Mouse (Mus musculus) layer of hippocampus, adult 11-12 months (tissue): ENCODE data around the gene Agpat1.

Experiments used
- DNase-seq: peaks from one replicate; pipeline ENCODE4 v3.0.0; 2022; ENCODE audit warnings: low spot score

The Agpat1 gene

DNA sequence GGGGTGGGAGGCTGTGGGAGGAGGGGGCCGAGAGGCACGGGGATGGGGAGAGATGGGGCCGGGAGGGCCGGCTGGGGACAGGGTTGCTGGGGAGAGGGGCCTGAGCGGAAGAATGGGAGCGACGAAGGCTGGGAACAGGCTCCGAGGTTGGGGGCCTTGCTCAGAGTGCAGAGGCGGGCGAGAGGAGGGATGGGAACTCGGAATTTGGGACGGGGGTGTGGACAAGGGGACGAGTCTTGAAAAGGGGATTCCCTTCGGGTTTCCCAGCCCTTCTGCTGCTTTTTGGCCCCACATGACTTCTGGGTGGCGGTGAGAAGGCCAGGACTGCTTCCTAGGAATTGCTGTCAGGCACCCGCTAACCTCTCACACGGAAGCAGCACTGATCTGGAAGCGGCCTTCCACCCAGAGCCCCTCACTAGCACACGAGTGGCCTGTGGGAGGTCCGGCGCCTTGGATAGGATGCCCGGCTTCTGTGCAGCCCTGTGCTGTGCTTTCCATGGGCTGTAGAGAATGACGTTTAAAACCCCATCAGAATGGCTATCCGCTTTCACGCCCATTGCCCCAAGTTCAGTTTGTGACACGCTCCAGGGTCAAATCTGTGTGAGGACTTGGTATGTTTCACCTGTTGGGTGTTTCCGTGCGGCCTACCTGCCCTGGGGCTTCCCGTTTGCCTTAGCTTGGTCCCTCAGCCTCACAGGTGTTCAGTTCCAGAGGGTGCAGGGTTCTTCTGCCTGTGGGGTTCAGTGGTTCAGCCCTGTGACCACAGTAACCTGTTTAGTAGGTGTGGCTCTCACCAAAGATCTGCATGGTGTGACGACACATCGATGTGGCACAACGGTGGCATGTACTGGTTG is 2.4 kb downstream of the Agpat1 start:
- no peak for DNase-seq

GRCm38 (mm10) chr17:34607997-34608396 is 3.9 kb downstream of the Agpat1 start:
- no peak for DNase-seq

GRCm38 (mm10) chr17:34611050-34611449 is 7.0 kb downstream of the Agpat1 start:
- no peak for DNase-seq

DNA sequence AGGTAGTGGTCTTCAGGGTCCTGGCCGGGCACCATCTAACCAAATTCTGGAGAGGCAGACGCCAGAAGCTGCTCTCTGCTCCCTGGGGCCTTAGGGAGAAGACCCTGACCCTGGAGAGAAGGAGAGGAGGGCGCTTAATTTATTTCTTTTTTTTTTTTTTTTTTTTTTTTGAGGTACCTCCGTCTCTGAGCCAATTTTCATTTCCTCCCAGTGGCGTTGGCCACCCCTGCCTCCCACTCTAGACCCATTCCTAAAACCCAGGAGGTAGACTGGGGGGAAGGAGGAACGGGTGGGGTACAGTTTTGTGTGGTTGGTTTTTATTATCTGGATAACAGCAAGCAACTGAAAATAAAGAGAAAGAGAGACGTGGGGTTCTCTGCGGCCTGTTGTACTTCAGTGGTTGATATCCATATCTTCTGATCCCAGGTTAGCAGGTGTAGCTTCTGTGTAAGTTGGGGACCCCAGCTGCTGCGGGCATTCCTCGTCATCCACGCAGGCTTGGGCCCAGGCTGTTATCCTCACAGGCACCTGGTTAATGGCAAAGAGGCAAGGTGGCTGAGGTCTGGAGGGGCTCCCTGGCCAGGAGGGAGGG is 9.1 kb downstream of the Agpat1 start:
- no peak for DNase-seq

- no peak for DNase-seq
These were observed 9.8 kb downstream of the Agpat1 start for GRCm38 (mm10) chr17:34613830-34614229.

- DNase-seq: no peak
These were observed 11.8 kb downstream of the Agpat1 start, which contains the start of gene Egfl8 for GRCm38 (mm10) chr17:34615871-34616270. Gene Egfl8, minus strand, starts transcription at chr17:34615971.

DNA sequence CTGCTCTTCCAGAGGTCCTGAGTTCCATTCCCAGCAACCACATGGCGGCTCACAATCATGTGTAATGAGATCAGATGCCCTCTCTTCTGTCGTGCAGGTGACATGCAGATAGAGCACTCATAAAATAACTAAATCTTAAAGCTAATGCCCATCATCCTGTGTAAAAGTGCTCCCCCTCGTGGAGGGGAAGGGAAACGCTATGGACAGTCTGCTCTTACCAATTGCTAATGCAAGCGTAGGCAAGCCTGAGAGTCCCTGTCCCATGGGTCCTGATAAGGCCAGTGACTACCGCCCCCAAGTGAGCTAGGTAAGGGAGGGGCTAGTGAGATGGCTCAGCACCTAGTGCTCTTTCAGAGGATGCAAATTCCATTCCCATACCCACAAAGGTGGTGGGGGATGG is 14.9 kb downstream of the Agpat1 start:
- DNase-seq: peak; percentile 77

DNA sequence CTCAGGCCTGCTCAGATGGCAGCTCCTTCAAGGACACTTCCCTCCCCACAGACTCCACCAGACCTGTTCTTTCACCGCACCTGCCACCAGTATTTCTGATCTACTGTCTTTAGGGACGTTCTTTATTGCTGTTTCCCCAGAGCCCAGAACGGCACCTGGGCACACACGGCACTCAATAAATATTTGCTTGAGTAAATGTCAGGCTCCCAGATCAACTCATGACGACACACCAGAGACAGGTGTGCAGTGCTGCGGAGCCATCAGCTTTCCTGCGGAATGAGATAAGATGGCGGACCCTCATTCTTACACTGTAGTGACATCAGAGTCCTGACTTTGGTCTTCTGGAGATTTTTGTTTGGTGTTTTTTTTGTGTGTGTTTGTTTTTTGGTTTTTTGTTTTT is 16.9 kb downstream of the Agpat1 start:
- DNase-seq: no peak

- no peak for DNase-seq
These were observed 19.1 kb downstream of the Agpat1 start for GRCm38 (mm10) chr17:34623161-34623560.

DNA sequence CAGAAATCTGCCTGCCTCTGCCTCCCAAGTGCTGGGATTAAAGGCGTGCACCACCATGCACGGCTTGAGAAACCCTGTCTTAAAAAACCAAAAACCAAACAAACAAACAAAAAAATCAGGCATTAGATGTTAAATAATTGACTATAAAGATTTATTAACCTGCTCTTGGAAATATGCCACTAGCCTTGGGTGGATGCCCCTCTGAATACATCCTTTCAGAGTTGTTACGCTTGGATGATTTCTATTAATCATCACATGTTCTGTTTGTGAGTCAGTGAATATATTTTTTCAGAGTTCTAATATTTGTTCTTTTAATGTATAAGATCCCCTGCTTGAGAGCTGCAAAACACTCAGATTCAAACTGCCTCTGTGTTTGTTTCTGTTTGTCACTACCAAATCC is 20.9 kb downstream of the Agpat1 start:
- DNase-seq: no peak

DNA sequence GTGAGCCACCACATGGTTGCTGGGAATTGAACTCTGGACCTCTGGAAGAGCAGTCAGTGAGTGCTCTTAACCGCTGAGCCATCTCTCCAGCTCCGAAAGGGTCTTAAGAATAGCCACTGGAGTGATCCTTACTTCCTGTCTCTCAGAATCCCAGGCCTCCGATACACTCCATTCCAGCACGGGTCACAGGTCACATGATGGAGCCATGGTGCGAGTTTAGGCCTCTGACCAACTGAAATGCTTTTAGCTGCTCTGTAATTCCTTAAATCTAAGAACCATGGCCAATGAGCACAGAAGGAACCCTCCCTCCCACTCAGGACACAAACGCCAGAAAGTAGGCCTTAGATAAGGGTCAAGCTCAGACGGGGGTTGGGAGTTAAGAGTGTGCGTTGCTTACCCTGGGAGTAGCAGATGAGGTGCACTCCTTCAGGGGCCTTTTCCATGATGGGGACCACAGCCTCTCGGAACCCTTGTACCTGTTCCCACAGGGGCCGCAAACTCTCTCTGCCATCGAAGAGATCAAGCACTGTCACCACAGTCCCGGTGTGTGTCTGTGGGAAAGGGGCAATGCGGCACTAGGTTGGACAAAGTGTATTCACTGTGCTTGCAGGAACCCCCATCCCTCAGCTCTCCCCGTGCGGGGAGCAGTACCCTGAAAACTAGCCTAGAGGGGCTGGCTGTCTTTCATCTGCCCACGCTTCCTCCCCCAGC is 22.2 kb downstream of the Agpat1 start:
- DNase-seq: no peak

DNA sequence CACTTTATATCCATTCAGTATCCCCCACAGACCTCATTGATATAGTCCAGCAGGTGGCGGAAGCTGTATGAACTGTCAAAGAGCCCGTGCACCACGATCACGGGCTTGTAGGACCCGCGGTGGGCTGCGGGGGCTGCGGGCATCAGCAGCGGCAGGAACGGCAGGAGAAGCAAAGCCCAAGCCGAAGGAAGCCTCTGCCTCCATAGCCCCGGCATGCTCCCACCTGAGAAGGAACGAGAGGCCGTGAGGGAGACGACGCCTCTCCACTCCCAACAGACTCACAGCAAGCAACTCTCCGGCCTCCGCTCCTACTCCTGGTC is 22.7 kb downstream of the Agpat1 start:
- no peak for DNase-seq

- peak; percentile 88 for DNase-seq
These were observed 23.3 kb downstream of the Agpat1 start for GRCm38 (mm10) chr17:34627093-34627942.

DNA sequence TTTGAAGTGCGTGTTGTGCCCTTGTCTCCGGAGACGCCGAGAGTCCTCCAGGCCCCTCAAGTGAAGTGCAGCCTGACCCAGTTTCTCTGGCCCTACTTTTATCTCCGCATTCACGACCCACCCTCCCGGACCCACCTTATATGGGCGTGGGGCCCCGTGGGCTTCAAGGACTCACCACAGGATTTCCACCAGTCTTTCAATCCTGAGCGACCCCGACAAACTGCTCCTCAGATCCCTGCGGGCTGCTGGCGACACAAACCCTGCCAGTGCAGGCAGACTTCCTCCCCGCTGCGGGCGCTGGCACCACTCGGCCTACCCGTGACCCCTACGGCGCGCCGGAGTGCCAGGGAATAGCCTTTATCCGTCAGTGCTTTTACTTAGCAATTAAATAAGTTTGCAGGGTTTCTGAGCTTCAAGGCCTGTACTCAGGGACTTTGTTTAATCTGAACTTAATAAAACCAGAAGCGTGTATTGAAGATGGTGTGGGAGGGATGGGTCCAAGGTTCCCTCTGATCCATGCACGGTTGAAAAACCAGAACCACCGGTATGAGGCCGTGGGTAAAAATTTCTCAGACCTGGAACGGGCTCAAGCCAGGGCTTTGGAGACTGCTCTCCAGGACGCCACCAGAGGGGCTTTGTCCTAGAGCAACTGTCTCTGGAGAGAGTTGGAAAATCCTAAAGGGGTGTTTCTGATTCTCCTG is 24.0 kb downstream of the Agpat1 start, which contains the start of gene Ppt2:
Ppt2 (minus strand) TSS at position 568 of the 701 bp plus-strand sequence.
- no peak for DNase-seq

GRCm38 (mm10) chr17:34628644-34628967 is 24.5 kb downstream of the Agpat1 start:
- no peak for DNase-seq

- no peak for DNase-seq
These were observed 25.2 kb downstream of the Agpat1 start, which contains the start of gene Prrt1 for GRCm38 (mm10) chr17:34629221-34629751. Gene Prrt1, plus strand, starts transcription at chr17:34629533.

GRCm38 (mm10) chr17:34629796-34630603 is 25.9 kb downstream of the Agpat1 start:
- DNase-seq: no peak

- no peak for DNase-seq
These were observed 26.8 kb downstream of the Agpat1 start for GRCm38 (mm10) chr17:34630761-34631301.

- DNase-seq: no peak
These were observed 27.6 kb downstream of the Agpat1 start for GRCm38 (mm10) chr17:34631647-34632046.

DNA sequence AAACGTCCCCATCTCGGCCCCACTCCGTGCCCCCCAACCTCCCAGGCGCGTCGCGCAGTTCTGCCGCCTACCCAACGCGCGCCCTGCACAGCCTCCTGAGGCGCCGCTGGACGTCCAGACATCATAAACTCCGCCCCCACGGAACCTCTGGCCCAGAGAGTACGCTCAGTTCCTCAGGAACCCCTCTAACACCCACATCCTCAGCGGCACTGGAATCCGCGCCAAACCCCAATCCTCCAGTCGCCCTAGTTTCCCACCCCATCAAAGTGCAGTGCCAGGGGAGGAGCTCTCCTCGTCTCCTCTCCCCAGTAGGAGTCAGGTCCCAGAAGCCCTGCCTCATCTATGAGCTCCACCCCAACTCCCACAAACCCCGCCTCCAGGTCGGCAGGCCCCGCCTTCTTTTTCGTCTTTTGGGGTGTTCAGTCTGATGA is 28.2 kb downstream of the Agpat1 start:
- peak; percentile 89 for DNase-seq
